Mouse (Mus musculus) heart, embryonic 13.5 days (tissue): ENCODE data around the gene Bckdhb. TPM values are rescaled to one million over a fixed set of nuclear protein-coding genes. Genes with fewer than 3 reads are reported as not detected.
"Not testable (repeated sequence)": the region's sequence is repeated elsewhere in the genome, so short reads cannot be mapped to it uniquely, and the experiment has no call there.

ENCODE experiments used
- ATAC-seq: fragments of 200-750 bp; cut with Nextera tagmentation; 2 replicates; pipeline ENCODE4 v1.8.0; 2017; ENCODE audit warnings: moderate TSS enrichment; ENCODE audit not compliant: insufficient number of reproducible peaks, low FRiP score, low TSS enrichment; ENCODE audit errors: extremely low read depth
- H3K27ac ChIP-seq: fragments of 300-500 bp; sonication (generic); replicated peaks from 2 replicates; pipeline ENCODE4 v1.5.1; 2015; ENCODE audit warnings: moderate library complexity, mild to moderate bottlenecking, inconsistent platforms
- H3K27me3 ChIP-seq: fragments of 300-500 bp; sonication (generic); replicated peaks from 2 replicates; pipeline ENCODE4 v1.6.1; 2015; ENCODE audit warnings: mild to moderate bottlenecking, inconsistent platforms
- H3K36me3 ChIP-seq: fragments of 300-500 bp; sonication (generic); 2 replicates; pipeline ENCODE4 v1.6.1; 2015; ENCODE audit warnings: mild to moderate bottlenecking, inconsistent platforms
- H3K4me1 ChIP-seq: fragments of 300-500 bp; sonication (generic); 2 replicates; pipeline ENCODE4 v1.6.1; 2015; ENCODE audit warnings: inconsistent platforms
- H3K4me2 ChIP-seq: fragments of 300-500 bp; sonication (generic); 2 replicates; pipeline ENCODE4 v1.6.1; 2015; ENCODE audit warnings: inconsistent platforms, mild to moderate bottlenecking, moderate library complexity
- H3K4me3 ChIP-seq: fragments of 300-500 bp; sonication (generic); 2 replicates; pipeline ENCODE4 v1.5.1; 2015; ENCODE audit warnings: moderate library complexity, mild to moderate bottlenecking, inconsistent platforms
- H3K9ac ChIP-seq: fragments of 300-500 bp; sonication (generic); 2 replicates; pipeline ENCODE4 v1.6.1; 2015; ENCODE audit warnings: inconsistent platforms, mild to moderate bottlenecking, moderate library complexity
- H3K9me3 ChIP-seq: fragments of 300-500 bp; sonication (generic); 2 replicates; pipeline ENCODE4 v1.6.1; 2016; ENCODE audit warnings: inconsistent platforms
- WGBS: fragments of 180-500 bp; shearing (Covaris S2); methylation state at CpG from one replicate; pipeline ENCODE4 v1.1.7; 2015; ENCODE audit warnings: mixed read lengths; 5-methylcytosine and 5-hydroxymethylcytosine counted together
- polyA plus RNA-seq: library from polyadenylated mRNA; unstranded; fragments of >200 nt; fragmentation: Nextera tagmentation; extraction: Ambion mirVana; gene quantifications from 2 replicates; pipeline ENCODE4 v1.2.1, GENCODE M21; 2015

Bckdhb gene
- polyA plus RNA-seq, 1 experiment from 2014 or later = 43.3 TPM

GRCm38 (mm10) chr9:83967439-83968050, 42.6 kb downstream of the Bckdhb start:
- ATAC-seq = no peak
- no peak overlapping the region for H3K9ac ChIP-seq
- WGBS = 80% methylated on average over 9 of the region's 9 CpGs
- H3K4me1 ChIP-seq = peaks cover 17% of the 10 kb centered on the region
- H3K9me3 ChIP-seq = no peaks in the 10 kb centered on the region
- no peak overlapping the region for H3K4me2 ChIP-seq
- H3K4me3 ChIP-seq = no peak overlapping the region
- no peaks in the 10 kb centered on the region for H3K36me3 ChIP-seq
- no peaks in the 10 kb centered on the region for H3K27me3 ChIP-seq
- no peak overlapping the region for H3K27ac ChIP-seq

GRCm38 (mm10) chr9:83969326-83969725, 44.4 kb downstream of the Bckdhb start:
- ATAC-seq = no peak
- 69% methylated on average over 7 of the region's 7 CpGs for WGBS
- Histone ChIP-seq H3K27ac (no peak overlapping the region), H3K27me3 (no peaks in the 10 kb centered on the region), H3K36me3 (no peaks in the 10 kb centered on the region), H3K4me3 (no peak overlapping the region), H3K4me2 (no peak overlapping the region), H3K9me3 (no peaks in the 10 kb centered on the region), H3K9ac (no peak overlapping the region), H3K4me1 (peaks cover 3% of the 10 kb centered on the region)

- Histone ChIP-seq H3K9me3 (no peaks in the 10 kb centered on the region), H3K4me1 (no peaks in the 10 kb centered on the region), H3K9ac (no peak overlapping the region), H3K36me3 (no peaks in the 10 kb centered on the region), H3K27ac (no peak overlapping the region), H3K4me3 (no peak overlapping the region), H3K4me2 (no peak overlapping the region), H3K27me3 (no peaks in the 10 kb centered on the region)
- no peak for ATAC-seq
- WGBS = 72% methylated on average over 2 of the region's 2 CpGs
Observed at GRCm38 (mm10) chr9:83973467-83973866, 48.5 kb downstream of the Bckdhb start.

GRCm38 (mm10) chr9:83975811-83976210, 50.9 kb downstream of the Bckdhb start:
- H3K4me2 ChIP-seq = no peak overlapping the region

GRCm38 (mm10) chr9:83981234-83981633, 56.3 kb downstream of the Bckdhb start:
- WGBS = 46% methylated on average over 7 of the region's 7 CpGs
- no peak overlapping the region for H3K4me2 ChIP-seq
- no peaks in the 10 kb centered on the region for H3K27me3 ChIP-seq
- no peak overlapping the region for H3K9ac ChIP-seq
- peaks cover 4% of the 10 kb centered on the region; the same call in 1 of the 2 replicates for H3K9me3 ChIP-seq
- 0 out of 2 replicates have a peak, but pooled peaks cover 5% of the 10 kb centered on the region for H3K4me1 ChIP-seq
- no peak overlapping the region for H3K4me3 ChIP-seq
- H3K27ac ChIP-seq = no peak overlapping the region
- no peak for ATAC-seq
- no peaks in the 10 kb centered on the region for H3K36me3 ChIP-seq

More at GRCm38 (mm10) chr9:83975811-83976210, 50.9 kb downstream of the Bckdhb start:
- Histone ChIP-seq H3K27ac (no peak overlapping the region), H3K36me3 (no peaks in the 10 kb centered on the region), H3K9ac (no peak overlapping the region), H3K9me3 (peaks cover 4% of the 10 kb centered on the region; the same call in 1 of the 2 replicates), H3K4me1 (no peaks in the 10 kb centered on the region), H3K4me3 (no peak overlapping the region), H3K27me3 (no peaks in the 10 kb centered on the region)
- no peak for ATAC-seq
- 59% methylated on average over 2 of the region's 2 CpGs for WGBS

- no peak overlapping the region for H3K4me3 ChIP-seq
- no peak for ATAC-seq
- H3K27me3 ChIP-seq = no peaks in the 10 kb centered on the region
- 0 out of 2 replicates have a peak, but pooled peaks cover 4% of the 10 kb centered on the region for H3K9me3 ChIP-seq
- WGBS = 89% methylated on average over 2 of the region's 2 CpGs
- H3K27ac ChIP-seq = no peak overlapping the region
- H3K4me1 ChIP-seq = no peaks in the 10 kb centered on the region
- H3K4me2 ChIP-seq = no peak overlapping the region
- peaks cover 6% of the 10 kb centered on the region for H3K36me3 ChIP-seq
- no peak overlapping the region for H3K9ac ChIP-seq
Observed at GRCm38 (mm10) chr9:84008961-84009360, 84.0 kb downstream of the Bckdhb start.

GRCm38 (mm10) chr9:84011146-84011545, 86.2 kb downstream of the Bckdhb start:
- no peak for ATAC-seq
- Histone ChIP-seq H3K9me3 (no peaks in the 10 kb centered on the region), H3K9ac (no peak overlapping the region), H3K36me3 (no peaks in the 10 kb centered on the region), H3K4me2 (no peak overlapping the region), H3K27me3 (no peaks in the 10 kb centered on the region), H3K4me3 (no peak overlapping the region), H3K27ac (no peak overlapping the region), H3K4me1 (no peaks in the 10 kb centered on the region)

GRCm38 (mm10) chr9:84018141-84018540, 93.2 kb downstream of the Bckdhb start:
- H3K27ac ChIP-seq, H3K36me3 ChIP-seq, H3K9me3 ChIP-seq, H3K9ac ChIP-seq, ATAC-seq, H3K4me3 ChIP-seq, H3K4me2 ChIP-seq, H3K27me3 ChIP-seq, H3K4me1 ChIP-seq: not testable (repeated sequence)
- WGBS = 78% methylated on average over 8 of the region's 8 CpGs

GRCm38 (mm10) chr9:84019627-84020026, 94.7 kb downstream of the Bckdhb start:
- no peaks in the 10 kb centered on the region for H3K9me3 ChIP-seq
- no peaks in the 10 kb centered on the region; the same call in 1 of the 2 replicates for H3K36me3 ChIP-seq
- no peak overlapping the region for H3K9ac ChIP-seq
- H3K4me3 ChIP-seq = no peak overlapping the region
- no peaks in the 10 kb centered on the region for H3K27me3 ChIP-seq
- H3K27ac ChIP-seq = no peak overlapping the region
- no peak for ATAC-seq
- peaks cover 6% of the 10 kb centered on the region; the same call in 1 of the 2 replicates for H3K4me1 ChIP-seq
- 63% methylated on average over 2 of the region's 2 CpGs for WGBS
- H3K4me2 ChIP-seq = no peak overlapping the region

- Histone ChIP-seq H3K27me3 (no peaks in the 10 kb centered on the region), H3K36me3 (no peaks in the 10 kb centered on the region; the same call in 1 of the 2 replicates), H3K4me2 (no peak overlapping the region), H3K27ac (no peak overlapping the region), H3K4me1 (peaks cover 6% of the 10 kb centered on the region; the same call in 1 of the 2 replicates), H3K4me3 (no peak overlapping the region), H3K9me3 (no peaks in the 10 kb centered on the region), H3K9ac (no peak overlapping the region)
- ATAC-seq = no peak
- WGBS = 70% methylated on average over 6 of the region's 6 CpGs
Observed at GRCm38 (mm10) chr9:84021189-84021588, 96.2 kb downstream of the Bckdhb start.

- 72% methylated on average over 2 of the region's 2 CpGs for WGBS
- Histone ChIP-seq H3K27me3 (no peaks in the 10 kb centered on the region), H3K27ac (no peak overlapping the region), H3K4me1 (peaks cover 17% of the 10 kb centered on the region), H3K9ac (no peak overlapping the region), H3K9me3 (no peaks in the 10 kb centered on the region), H3K4me3 (no peak overlapping the region), H3K4me2 (no peak overlapping the region), H3K36me3 (no peaks in the 10 kb centered on the region)
- ATAC-seq = no peak
Observed at GRCm38 (mm10) chr9:84028120-84028519, 103.2 kb downstream of the Bckdhb start.

- WGBS = 50% methylated on average over 6 of the region's 6 CpGs
- ATAC-seq = no peak
- Histone ChIP-seq H3K9ac (no peak overlapping the region), H3K4me2 (no peak overlapping the region), H3K4me3 (no peak overlapping the region), H3K4me1 (peaks cover 24% of the 10 kb centered on the region), H3K27ac (no peak overlapping the region), H3K36me3 (no peaks in the 10 kb centered on the region), H3K9me3 (no peaks in the 10 kb centered on the region), H3K27me3 (no peaks in the 10 kb centered on the region)
Observed at GRCm38 (mm10) chr9:84030691-84031290, 105.8 kb downstream of the Bckdhb start.
